Mouse (Mus musculus) intestine, postnatal 0 days (tissue): ENCODE results near the gene Tubgcp3. TPM values are rescaled to one million over a fixed set of nuclear protein-coding genes. Genes with fewer than 3 reads are reported as not detected.

Source experiments
- ATAC-seq: fragments of 200-750 bp; cut with Nextera tagmentation; 2 replicates; pipeline ENCODE4 v1.8.0; 2017; ENCODE audit warnings: mild to moderate bottlenecking, moderate TSS enrichment, moderate library complexity
- H3K27ac ChIP-seq: fragments of 300-500 bp; sonication (generic); 2 replicates; pipeline ENCODE4 v1.5.1; 2014; ENCODE audit warnings: mild to moderate bottlenecking, low read depth, low read length, moderate library complexity
- H3K27me3 ChIP-seq: fragments of 300-500 bp; sonication (generic); replicated peaks from 2 replicates; pipeline ENCODE4 v1.6.1; 2014; ENCODE audit warnings: low read length, mixed read lengths; ENCODE audit not compliant: control insufficient read depth, insufficient read depth
- H3K36me3 ChIP-seq: fragments of 300-500 bp; sonication (generic); 2 replicates; pipeline ENCODE4 v1.6.1; 2014; ENCODE audit warnings: mild to moderate bottlenecking, moderate library complexity; ENCODE audit not compliant: control insufficient read depth, insufficient read depth
- H3K4me1 ChIP-seq: fragments of 300-500 bp; sonication (generic); replicated peaks from 2 replicates; pipeline ENCODE4 v1.6.1; 2014; ENCODE audit warnings: antibody characterized with exemption, low read length, mixed read lengths; ENCODE audit not compliant: control insufficient read depth, insufficient read depth
- H3K4me2 ChIP-seq: fragments of 300-500 bp; sonication (generic); replicated peaks from 2 replicates; pipeline ENCODE4 v1.6.1; 2014; ENCODE audit warnings: low read depth, mild to moderate bottlenecking, moderate library complexity
- H3K4me3 ChIP-seq: fragments of 300-500 bp; sonication (generic); 2 replicates; pipeline ENCODE4 v1.5.1; 2014; ENCODE audit warnings: low read depth, low read length
- H3K9ac ChIP-seq: fragments of 300-500 bp; sonication (generic); 2 replicates; pipeline ENCODE4 v1.6.1; 2014; ENCODE audit warnings: mild to moderate bottlenecking, low read depth, low read length
- H3K9me3 ChIP-seq: fragments of 300-500 bp; sonication (generic); 2 replicates; pipeline ENCODE4 v1.6.1; 2016; ENCODE audit warnings: mixed run types; ENCODE audit not compliant: control insufficient read depth
- CTCF ChIP-seq: sonication (generic); IDR thresholded peaks from 2 replicates; pipeline ENCODE4 v1.5.1; 2016; ENCODE audit warnings: low read depth, mild to moderate bottlenecking, control low read depth, antibody characterized with exemption, moderate library complexity
- WGBS: fragments of 180-500 bp; shearing (Covaris S2); extraction: QIAGEN DNeasy Blood & Tissue Kit; methylation state at CpG from one replicate; pipeline ENCODE4 v1.1.7; 2014; 5-methylcytosine and 5-hydroxymethylcytosine counted together
- microRNA-seq: library from miRNA; unstranded; fragments of <30 nt; microRNA quantifications from one replicate; pipeline ENCODE4, GENCODE M21; 2016
- polyA plus RNA-seq: library from polyadenylated mRNA; unstranded; fragments of >200 nt; fragmentation: Nextera tagmentation; extraction: Ambion mirVana; gene quantifications from 2 replicates; pipeline ENCODE4 v1.2.1, GENCODE M21; 2015

Gene Tubgcp3
- polyA plus RNA-seq, 1 experiment from 2014 or later: 15.2 TPM

DNA sequence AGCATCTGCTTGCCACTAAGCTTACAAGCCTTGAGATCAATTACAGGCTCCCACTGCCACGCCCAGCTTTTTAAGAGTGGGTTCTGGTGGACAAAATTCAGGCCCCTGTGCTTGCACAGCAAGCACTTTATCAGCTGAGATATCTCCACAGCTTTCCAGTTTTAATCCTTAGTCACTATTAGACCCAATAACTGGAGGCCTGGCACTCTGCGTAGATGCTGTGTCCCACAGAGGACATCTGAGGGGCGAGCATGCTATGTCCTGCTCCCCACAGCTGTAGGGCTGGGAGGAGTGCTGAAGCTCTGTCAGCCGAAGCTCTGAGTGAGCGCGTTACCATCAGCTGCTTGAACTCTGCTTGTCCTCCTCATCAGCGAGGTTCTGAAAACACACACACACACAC lies 105.5 kb downstream of the Tubgcp3 start:
- Histone ChIP-seq H3K4me3 (no peak overlapping the region), H3K4me1 (no peaks in the 10 kb centered on the region), H3K4me2 (no peak overlapping the region), H3K9ac (no peak overlapping the region), H3K9me3 (no peaks in the 10 kb centered on the region), H3K27ac (no peak overlapping the region), H3K27me3 (0 out of 2 replicates have a peak, but pooled peaks cover 5% of the 10 kb centered on the region), H3K36me3 (no peaks in the 10 kb centered on the region)
- ATAC-seq: no peak
- no peak for TF ChIP-seq CTCF
- WGBS: 44% methylated on average over 7 of the region's 7 CpGs

GRCm38 (mm10) chr8:12565488-12565887 lies 106.6 kb downstream of the Tubgcp3 start:
- 76% methylated on average over 10 of the region's 10 CpGs for whole genome bisulfite sequencing

DNA sequence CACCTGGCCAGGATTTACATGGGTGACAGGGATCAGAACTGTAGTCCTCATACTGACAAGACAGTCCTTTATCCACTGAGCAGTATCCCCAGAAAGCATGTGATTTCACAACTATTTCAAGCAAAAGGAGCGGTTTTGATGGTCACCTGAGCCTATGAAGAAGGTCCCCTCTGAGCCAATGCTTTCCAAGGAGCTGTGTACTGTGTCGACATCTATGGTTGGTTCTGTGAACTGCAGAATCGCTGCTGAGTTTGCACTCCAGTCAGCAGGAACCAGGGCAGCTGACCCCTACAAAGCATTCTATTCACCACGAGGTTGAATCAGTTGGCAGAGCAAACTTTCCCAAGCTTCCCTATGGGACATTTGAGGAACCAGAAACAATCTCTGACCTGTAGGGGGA lies 107.7 kb downstream of the Tubgcp3 start:
- peak; percentile 90 for TF ChIP-seq CTCF
- WGBS: 3% methylated on average over 4 of the region's 4 CpGs
- no peak overlapping the region for H3K9ac ChIP-seq
- no peaks in the 10 kb centered on the region for H3K36me3 ChIP-seq
- H3K4me3 ChIP-seq: no peak overlapping the region
- H3K27me3 ChIP-seq: 0 out of 2 replicates have a peak, but pooled peaks cover 5% of the 10 kb centered on the region
- no peak for ATAC-seq
- H3K27ac ChIP-seq: no peak overlapping the region
- H3K4me1 ChIP-seq: no peaks in the 10 kb centered on the region
- H3K9me3 ChIP-seq: no peaks in the 10 kb centered on the region
- no peak overlapping the region for H3K4me2 ChIP-seq

More at GRCm38 (mm10) chr8:12565488-12565887, 106.6 kb downstream of the Tubgcp3 start:
- ATAC-seq: no peak
- Histone ChIP-seq H3K4me3 (no peak overlapping the region), H3K36me3 (no peaks in the 10 kb centered on the region), H3K9me3 (no peaks in the 10 kb centered on the region), H3K9ac (no peak overlapping the region), H3K4me2 (no peak overlapping the region), H3K27me3 (0 out of 2 replicates have a peak, but pooled peaks cover 5% of the 10 kb centered on the region), H3K27ac (no peak overlapping the region), H3K4me1 (no peaks in the 10 kb centered on the region)
- no peak for TF ChIP-seq CTCF

Small RNA genes within 50 kb of the gene (microRNA-seq; reads per million reads assigned to microRNA genes)
- gene Gm26483: not detected

Other genes with a start within 250 kb of the Tubgcp3 start
- 0.29 and 0.50 TPM in 2 replicates for gene Spaca7, start 99.2 kb downstream of the Tubgcp3 start, polyA plus RNA-seq
- 23.3 and 24.3 TPM in 2 replicates for gene Atp11a, start 84.8 kb upstream of the Tubgcp3 start, polyA plus RNA-seq
- gene Mcf2l, start 201.6 kb upstream of the Tubgcp3 start, polyA plus RNA-seq: 5.7 and 6.7 TPM in 2 replicates